Mouse (Mus musculus): ENCODE results near the gene Eef1a2. TPM values are rescaled to one million over a fixed set of nuclear protein-coding genes. Genes with fewer than 3 reads are reported as not detected.

The Eef1a2 gene
- total RNA-seq (2023): not detected

DNA sequence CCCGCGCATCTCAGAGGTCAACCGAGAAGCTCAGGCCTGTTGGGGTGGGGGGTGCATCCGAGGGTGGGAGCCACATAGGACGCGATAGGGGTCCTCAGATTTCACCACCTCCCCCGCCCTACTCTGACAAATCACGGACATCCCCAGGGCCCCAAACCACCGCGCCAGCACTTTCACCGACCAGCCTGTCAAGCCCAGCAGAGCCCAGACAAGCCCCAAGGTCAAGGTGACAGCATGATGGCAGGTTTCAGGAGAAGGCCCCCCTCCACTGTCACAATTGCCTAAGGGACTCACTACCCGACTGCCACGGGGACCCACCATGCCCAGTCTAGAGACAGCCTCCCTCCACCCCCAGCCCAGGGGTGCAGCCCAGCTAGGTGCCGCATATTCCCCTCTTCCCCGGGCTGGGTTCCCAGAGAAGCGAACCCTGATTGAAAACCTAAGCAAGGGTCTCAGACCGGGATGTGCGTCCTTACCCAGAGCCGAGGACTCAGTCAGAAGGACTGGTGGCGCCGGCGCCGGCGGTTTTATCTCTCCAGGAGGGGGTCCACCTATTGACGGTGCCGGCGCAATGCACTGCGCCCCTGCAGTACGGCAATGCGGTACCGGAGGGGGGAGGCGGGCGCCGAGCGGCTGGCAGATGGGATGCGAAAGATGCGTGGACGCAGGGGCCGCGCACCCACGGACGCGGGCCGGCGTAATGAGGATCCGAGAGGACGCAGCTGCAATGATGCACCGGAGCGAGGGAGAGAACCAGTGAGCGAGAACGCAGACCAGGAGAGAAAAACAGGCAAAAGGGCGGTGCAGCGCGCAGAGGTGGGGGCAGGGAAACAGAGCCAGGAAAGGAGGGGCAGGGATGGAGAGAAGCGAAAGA is at the start of gene Eef1a2:
Eef1a2 (minus strand) TSS at position 767 of the 874 bp plus-strand sequence.

DNA sequence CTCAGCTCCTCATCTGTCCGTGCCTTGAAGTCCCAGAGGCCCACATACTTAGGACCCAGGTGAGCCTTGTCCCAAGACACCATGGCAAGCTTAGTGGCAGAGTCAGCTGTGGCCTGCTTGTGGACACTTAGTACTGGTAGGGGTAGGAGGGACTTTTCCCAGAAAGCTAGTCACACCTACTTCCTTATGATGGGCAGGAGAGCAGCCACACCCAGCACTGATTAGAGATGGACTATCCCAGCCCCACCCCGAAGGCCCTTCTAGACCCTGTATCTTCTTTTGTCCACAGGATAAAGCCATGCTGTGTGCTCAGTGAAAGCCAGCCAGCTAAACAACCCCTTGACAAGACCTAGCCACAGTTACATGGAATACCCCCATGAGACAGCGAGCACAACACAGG is 45.6 kb upstream of the Eef1a2 start, which contains the start of gene Ptk6:
Ptk6 (minus strand) TSS at position 368 of the 400 bp plus-strand sequence.

DNA sequence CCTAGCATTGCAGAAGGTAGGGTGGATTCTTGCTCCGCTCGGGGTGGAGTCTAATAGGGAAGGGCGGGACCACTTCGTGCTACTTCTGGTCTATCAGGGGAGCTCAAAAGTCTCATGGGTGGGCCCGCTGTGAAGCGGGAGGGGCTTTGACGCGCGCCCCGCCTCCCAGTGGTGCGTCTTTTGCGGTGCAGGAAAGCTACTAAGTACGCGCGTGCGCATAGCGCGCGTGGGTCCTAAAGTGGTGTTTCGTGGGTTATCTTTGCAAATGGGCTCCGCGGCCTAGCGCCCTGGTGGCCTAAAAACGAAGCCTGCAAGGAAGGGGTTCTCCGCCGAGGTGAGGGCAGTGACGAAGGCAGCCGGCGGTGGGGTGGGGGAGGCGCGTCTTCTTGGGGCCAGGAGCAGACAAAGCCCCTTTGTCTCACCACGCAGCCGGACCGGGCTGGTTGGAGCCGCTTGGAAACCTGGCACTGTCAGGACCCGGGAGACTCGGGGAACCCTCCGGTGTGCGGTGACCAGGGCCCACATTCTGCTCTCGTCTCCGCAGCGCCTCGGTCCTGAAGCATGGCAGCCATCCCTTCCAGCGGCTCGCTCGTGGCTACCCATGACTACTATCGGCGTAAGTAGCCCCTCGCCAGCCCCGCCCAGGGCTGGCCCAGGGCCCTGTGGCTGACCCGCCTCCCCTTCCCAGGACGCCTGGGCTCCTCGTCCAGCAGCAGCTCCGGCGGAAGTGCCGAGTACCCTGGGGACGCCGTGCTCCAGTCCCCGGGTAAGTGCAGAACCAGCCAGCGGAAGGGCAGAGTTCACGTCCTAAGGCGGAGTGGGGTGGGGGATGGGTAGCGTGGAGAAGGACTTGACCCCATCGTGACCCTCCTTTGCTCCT is 30.5 kb upstream of the Eef1a2 start, which contains the start of gene Ppdpf:
Ppdpf (plus strand) TSS at position 127 of the 880 bp plus-strand sequence.

DNA sequence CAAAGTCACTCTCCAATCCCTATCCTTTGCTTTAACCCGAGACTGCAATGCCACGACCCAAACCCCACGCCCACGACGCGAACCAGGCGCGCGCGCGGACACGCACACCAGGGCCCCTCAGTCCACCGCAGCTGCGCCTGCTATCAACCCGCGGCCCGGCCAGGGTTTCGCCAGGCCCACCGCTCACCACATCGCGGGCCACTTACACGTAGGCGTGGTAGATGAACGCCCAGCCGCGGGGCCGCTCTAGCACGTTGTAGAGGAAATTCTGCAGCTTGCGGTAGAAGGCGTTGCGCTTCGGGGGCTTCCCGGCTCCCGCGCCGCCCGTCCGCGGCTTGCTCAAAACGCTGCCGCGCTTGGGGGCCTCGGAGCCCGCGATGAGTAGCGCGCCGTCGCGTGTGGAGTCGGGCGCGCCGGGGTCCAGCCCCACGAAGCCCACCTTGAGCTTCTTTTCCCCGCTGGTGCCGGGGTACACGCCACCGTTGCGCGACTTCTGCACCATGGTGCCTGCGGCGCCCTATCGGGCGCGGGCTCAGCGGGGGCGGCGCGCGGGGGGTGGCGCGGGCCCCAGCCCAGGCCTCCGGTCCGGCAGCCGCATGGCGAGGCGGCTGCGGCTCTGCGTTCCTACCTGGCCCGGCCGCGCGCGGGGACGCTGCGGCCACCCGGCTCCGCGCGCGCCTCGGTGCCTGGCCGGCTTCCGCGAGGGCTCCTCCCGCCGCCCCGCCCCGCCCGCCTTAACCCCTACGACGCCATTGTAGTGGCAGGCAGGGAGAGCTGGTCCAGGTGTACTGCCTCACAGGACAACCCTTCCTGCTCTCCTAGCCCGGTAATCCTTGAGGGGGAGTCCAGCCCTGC is 22.0 kb downstream of the Eef1a2 start, which contains the start of gene Kcnq2:
Kcnq2 (minus strand) TSS at position 710 of the 855 bp plus-strand sequence.

Other genes starting within 250 kb of the Eef1a2 start
- gene Ythdf1, start 236.1 kb downstream of the Eef1a2 start, total RNA-seq (2023): 10 to 100 TPM; 43.5 to 48.3 TPM
- gene Birc7, start 228.0 kb downstream of the Eef1a2 start, total RNA-seq (2023): not detected
- not detected for gene Nkain4, start 202.3 kb downstream of the Eef1a2 start, total RNA-seq (2023)
- gene Arfgap1, start 189.8 kb downstream of the Eef1a2 start, total RNA-seq (2023): 10 to 100 TPM; 43.4 to 45.8 TPM
- gene Col20a1, start 170.5 kb downstream of the Eef1a2 start, total RNA-seq (2023): 1 to 10 TPM; 1.3 to 2.0 TPM
- not detected for gene Chrna4, start 113.5 kb downstream of the Eef1a2 start, total RNA-seq (2023)
- gene Kcnq2, start 21.7 kb downstream of the Eef1a2 start, total RNA-seq (2023): under 1 TPM in 1 of 2 experiments, not detected in 1; 0.20 TPM
- 10 to 100 TPM; 19.0 to 24.2 TPM for gene Ppdpf, start 30.2 kb upstream of the Eef1a2 start, total RNA-seq (2023)
- not detected for gene Ptk6, start 45.8 kb upstream of the Eef1a2 start, total RNA-seq (2023)
- not detected for gene Srms, start 56.2 kb upstream of the Eef1a2 start, total RNA-seq (2023)
- gene Fndc11, start 63.0 kb upstream of the Eef1a2 start, total RNA-seq (2023): not detected
- gene Helz2, start 85.0 kb upstream of the Eef1a2 start, total RNA-seq (2023): 10 to 100 TPM; 43.2 to 49.9 TPM
- 10 to 100 TPM; 29.6 to 32.9 TPM for gene Gmeb2, start 131.0 kb upstream of the Eef1a2 start, total RNA-seq (2023)
- not detected for gene Stmn3, start 157.5 kb upstream of the Eef1a2 start, total RNA-seq (2023)
- gene Rtel1, start 162.7 kb upstream of the Eef1a2 start, total RNA-seq (2023): 10 to 100 TPM; 44.1 to 45.7 TPM
- gene Zgpat, start 207.9 kb upstream of the Eef1a2 start, total RNA-seq (2023): 10 to 100 TPM; 24.2 to 26.4 TPM
- 10 to 100 TPM; 31.6 to 33.2 TPM for gene Arfrp1, start 208.4 kb upstream of the Eef1a2 start, total RNA-seq (2023)
- 10 to 100 TPM; 24.7 to 25.8 TPM for gene Lime1, start 223.1 kb upstream of the Eef1a2 start, total RNA-seq (2023)